Mouse (Mus musculus): ENCODE measurements around the gene Pgpep1. TPM values are rescaled to one million over a fixed set of nuclear protein-coding genes. Genes with fewer than 3 reads are reported as not detected.

The Pgpep1 gene
- polyA plus RNA-seq, 1 experiment from 2014 or later, result 32.1 TPM

DNA sequence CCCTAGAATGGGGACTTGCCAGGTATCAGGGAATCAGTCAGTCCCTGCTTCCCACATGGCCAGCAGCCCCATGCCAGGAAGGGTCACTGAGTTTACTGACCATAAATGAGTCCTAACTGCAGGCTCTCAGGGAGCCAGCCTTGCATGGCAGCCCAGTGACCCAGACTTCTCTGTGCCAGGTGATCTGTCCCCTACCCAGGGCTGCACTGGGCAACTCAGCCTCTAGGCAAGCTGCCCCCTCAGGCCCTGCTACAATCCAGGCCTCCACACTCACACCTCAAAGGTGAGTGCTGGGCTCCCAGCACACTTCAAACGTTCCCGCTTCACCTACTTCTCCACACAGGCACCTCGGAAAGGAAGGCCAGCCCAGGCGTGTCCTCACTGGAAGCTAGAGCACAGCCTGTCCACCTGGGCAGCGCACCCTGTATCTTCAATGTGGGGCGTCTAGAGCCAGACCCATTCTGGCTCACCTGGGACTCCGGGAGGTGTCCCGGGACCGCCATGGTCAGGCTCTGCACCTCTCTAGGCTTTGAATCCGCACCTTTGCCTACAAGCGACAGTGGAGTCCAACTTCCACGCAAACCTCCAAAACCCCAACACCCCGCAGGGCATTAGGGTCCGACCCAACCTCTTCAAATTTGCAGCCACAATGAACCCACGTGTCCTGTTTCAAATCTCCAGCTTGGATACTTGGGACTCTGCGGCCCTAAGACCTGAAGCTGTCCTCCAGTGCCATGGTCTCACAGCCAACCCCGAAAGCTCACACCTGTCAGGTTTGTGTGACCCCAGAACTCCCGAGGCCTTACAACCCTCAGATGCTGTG is 53.2 kb downstream of the Pgpep1 start:
- Histone ChIP-seq H3K4me1 (replicated peaks) (peaks cover 56% of the 10 kb centered on the region), H3K36me3 (peaks cover 15% of the 10 kb centered on the region), H3K27ac (ENCODE audit: poor library complexity, severe bottlenecking) (no peak overlapping the region; the same call in 1 of the 2 replicates), H3K4me3 (peak overlapping the region; percentile 93), H3K27me3 (replicated peaks) (no peaks in the 10 kb centered on the region), H3K9me3 (replicated peaks) (no peaks in the 10 kb centered on the region), H3K9ac (peak overlapping the region; percentile 97), H3K4me2 (peak overlapping the region; percentile 99)
- WGBS, result 57% methylated on average over 18 of the region's 18 CpGs
- ATAC-seq (ENCODE audit: insufficient number of reproducible peaks, low FRiP score), result no peak

- peak overlapping the region; percentile 99; the same call in 1 of the 2 replicates for H3K4me2 ChIP-seq
- peaks cover 58% of the 10 kb centered on the region for H3K4me1 ChIP-seq (replicated peaks)
- no peak overlapping the region for H3K9ac ChIP-seq
- 84% methylated on average over 9 of the region's 9 CpGs for WGBS
- H3K27ac ChIP-seq (ENCODE audit: poor library complexity, severe bottlenecking), result no peak overlapping the region
- H3K4me3 ChIP-seq, result no peak overlapping the region
- H3K9me3 ChIP-seq (replicated peaks), result no peaks in the 10 kb centered on the region
- H3K27me3 ChIP-seq (replicated peaks), result no peaks in the 10 kb centered on the region
- ATAC-seq (ENCODE audit: insufficient number of reproducible peaks, low FRiP score), result no peak
- H3K36me3 ChIP-seq, result peaks cover 18% of the 10 kb centered on the region
Observed at GRCm38 (mm10) chr8:70605871-70606779, 54.1 kb downstream of the Pgpep1 start.

GRCm38 (mm10) chr8:70604558-70604957 is 55.6 kb downstream of the Pgpep1 start:
- Histone ChIP-seq H3K9me3 (replicated peaks) (no peaks in the 10 kb centered on the region), H3K36me3 (peaks cover 18% of the 10 kb centered on the region), H3K4me1 (replicated peaks) (peaks cover 59% of the 10 kb centered on the region), H3K27me3 (replicated peaks) (no peaks in the 10 kb centered on the region), H3K4me2 (no peak overlapping the region), H3K9ac (no peak overlapping the region), H3K27ac (ENCODE audit: poor library complexity, severe bottlenecking) (no peak overlapping the region), H3K4me3 (no peak overlapping the region)
- ATAC-seq (ENCODE audit: insufficient number of reproducible peaks, low FRiP score), result no peak
- WGBS, result 83% methylated on average over 7 of the region's 7 CpGs

DNA sequence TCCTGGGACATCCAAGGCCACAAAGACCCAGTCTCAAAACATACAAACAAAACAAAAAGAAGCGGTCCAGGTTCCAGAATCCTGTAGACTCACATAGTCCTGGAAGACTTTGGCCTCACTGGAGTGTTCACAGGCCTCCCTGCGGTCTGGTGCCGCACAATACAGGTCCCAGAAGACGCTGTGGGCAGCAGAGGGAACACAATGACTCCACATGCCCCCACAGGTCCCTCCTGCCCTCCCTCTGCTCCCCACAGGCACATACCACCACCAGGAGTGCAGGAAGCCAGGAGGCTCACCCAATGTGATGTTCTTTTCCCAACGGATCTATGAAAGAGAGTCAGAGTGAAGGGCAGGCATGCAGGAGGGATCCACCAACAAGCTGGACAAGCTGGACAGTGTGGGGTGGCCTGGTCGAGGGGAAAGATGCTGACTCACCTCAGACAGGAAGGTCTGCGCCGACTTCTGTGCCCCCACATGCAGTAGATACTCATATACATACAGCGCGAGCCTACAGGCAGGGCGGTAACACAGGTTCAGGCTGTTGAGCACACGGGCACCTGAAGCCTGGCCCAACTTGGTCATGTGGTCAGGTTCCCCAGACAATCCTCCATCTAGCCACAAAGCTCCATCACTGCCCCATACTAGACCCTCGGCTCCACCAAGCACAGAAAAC is 57.9 kb downstream of the Pgpep1 start:
- Histone ChIP-seq H3K9ac (no peak overlapping the region), H3K4me3 (no peak overlapping the region), H3K27me3 (replicated peaks) (no peaks in the 10 kb centered on the region), H3K4me1 (replicated peaks) (peaks cover 61% of the 10 kb centered on the region), H3K9me3 (replicated peaks) (no peaks in the 10 kb centered on the region), H3K4me2 (no peak overlapping the region), H3K27ac (ENCODE audit: poor library complexity, severe bottlenecking) (no peak overlapping the region), H3K36me3 (peaks cover 18% of the 10 kb centered on the region)
- ATAC-seq (ENCODE audit: insufficient number of reproducible peaks, low FRiP score), result no peak
- WGBS, result 92% methylated on average over 13 of the region's 13 CpGs

- 2% methylated on average over 26 of the region's 26 CpGs for WGBS
- Histone ChIP-seq H3K4me2 (peak overlapping the region; percentile 60), H3K27me3 (replicated peaks) (no peaks in the 10 kb centered on the region), H3K9ac (peak overlapping the region; percentile 17; the same call in 1 of the 2 replicates), H3K36me3 (peaks cover 27% of the 10 kb centered on the region), H3K9me3 (replicated peaks) (no peaks in the 10 kb centered on the region), H3K4me1 (replicated peaks) (peaks cover 62% of the 10 kb centered on the region), H3K4me3 (peak overlapping the region; percentile 29), H3K27ac (ENCODE audit: poor library complexity, severe bottlenecking) (peak overlapping the region; percentile 33; the same call in 1 of the 2 replicates)
- ATAC-seq (ENCODE audit: insufficient number of reproducible peaks, low FRiP score), result peak; percentile 77
Observed at GRCm38 (mm10) chr8:70601271-70601649, 58.9 kb downstream of the Pgpep1 start.

GRCm38 (mm10) chr8:70600473-70601270 is 59.5 kb downstream of the Pgpep1 start:
- H3K4me1 ChIP-seq (replicated peaks), result peaks cover 62% of the 10 kb centered on the region
- H3K9me3 ChIP-seq (replicated peaks), result no peaks in the 10 kb centered on the region
- ATAC-seq (ENCODE audit: insufficient number of reproducible peaks, low FRiP score), result no peak
- peak overlapping the region; percentile 60 for H3K4me2 ChIP-seq
- H3K4me3 ChIP-seq, result peak overlapping the region; percentile 29
- peak overlapping the region; percentile 33; the same call in 1 of the 2 replicates for H3K27ac ChIP-seq (ENCODE audit: poor library complexity, severe bottlenecking)
- WGBS, result 17% methylated on average over 10 of the region's 10 CpGs
- peaks cover 33% of the 10 kb centered on the region for H3K36me3 ChIP-seq
- peak overlapping the region; percentile 17; the same call in 1 of the 2 replicates for H3K9ac ChIP-seq
- H3K27me3 ChIP-seq (replicated peaks), result no peaks in the 10 kb centered on the region

DNA sequence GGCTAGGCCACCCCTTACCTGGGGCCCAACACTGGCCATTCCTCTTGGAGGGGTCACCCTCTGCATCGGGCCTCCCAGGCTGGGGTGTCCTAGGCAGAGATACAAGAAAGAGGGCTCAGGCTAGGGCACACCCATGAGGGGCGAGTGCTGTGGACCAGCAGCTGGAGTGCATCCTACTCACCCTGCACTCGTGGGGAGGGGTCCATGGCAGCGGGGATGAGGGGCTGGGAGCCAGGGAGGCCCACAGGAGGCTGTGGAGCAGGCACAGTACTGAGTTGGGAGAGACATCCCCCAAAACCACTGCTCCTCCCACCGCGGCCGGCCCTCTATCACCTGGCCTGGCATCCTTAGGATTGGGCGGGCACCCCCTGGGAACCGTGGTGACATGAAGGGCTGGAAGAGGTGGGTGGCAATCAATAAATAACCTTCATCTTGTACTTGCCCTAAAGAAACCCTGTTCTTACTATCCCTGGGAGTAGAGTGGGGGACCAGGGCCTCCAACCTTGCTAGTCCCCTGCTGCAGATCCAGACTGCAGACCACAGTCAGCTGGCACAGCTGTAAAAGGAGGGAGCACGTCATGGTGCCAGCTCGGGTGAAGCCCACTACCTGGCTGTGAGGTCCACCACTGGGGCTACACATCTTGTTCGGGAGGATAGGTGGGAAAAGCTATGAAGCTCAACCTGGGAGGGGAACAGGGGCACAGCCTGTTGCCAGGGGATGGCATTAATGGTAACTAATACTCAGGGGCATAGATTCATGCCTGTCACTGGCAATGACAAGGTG is 60.5 kb downstream of the Pgpep1 start:
- no peak overlapping the region for H3K9ac ChIP-seq
- 82% methylated on average over 12 of the region's 12 CpGs for WGBS
- peaks cover 66% of the 10 kb centered on the region for H3K4me1 ChIP-seq (replicated peaks)
- no peak overlapping the region for H3K4me2 ChIP-seq
- no peak overlapping the region for H3K27ac ChIP-seq (ENCODE audit: poor library complexity, severe bottlenecking)
- no peak overlapping the region for H3K4me3 ChIP-seq
- no peak for ATAC-seq (ENCODE audit: insufficient number of reproducible peaks, low FRiP score)
- no peaks in the 10 kb centered on the region for H3K27me3 ChIP-seq (replicated peaks)
- peaks cover 36% of the 10 kb centered on the region for H3K36me3 ChIP-seq
- no peaks in the 10 kb centered on the region for H3K9me3 ChIP-seq (replicated peaks)

DNA sequence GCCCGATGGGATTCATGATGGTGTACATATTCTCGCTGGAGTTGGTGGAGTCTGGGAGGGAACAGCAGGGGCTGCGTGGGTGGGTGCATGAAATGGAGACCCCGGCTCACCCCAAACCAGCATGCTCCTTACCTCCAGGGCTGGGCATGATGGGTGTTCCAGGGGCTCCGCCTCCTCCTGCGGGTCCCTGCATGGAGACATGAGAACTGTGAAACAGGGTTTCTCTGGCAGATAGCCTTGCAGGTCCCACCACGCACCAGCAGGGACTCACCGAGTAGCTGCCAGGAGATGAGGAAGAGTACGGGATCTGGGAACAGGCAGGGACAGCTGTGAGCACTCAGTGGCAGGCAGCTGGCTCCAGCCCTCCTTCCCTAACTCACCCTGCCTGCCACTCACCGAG is 61.5 kb downstream of the Pgpep1 start:
- Histone ChIP-seq H3K4me1 (replicated peaks) (peaks cover 70% of the 10 kb centered on the region), H3K36me3 (peaks cover 36% of the 10 kb centered on the region), H3K27me3 (replicated peaks) (no peaks in the 10 kb centered on the region), H3K4me3 (peak overlapping the region; percentile 53), H3K9ac (peak overlapping the region; percentile 75), H3K9me3 (replicated peaks) (no peaks in the 10 kb centered on the region), H3K4me2 (peak overlapping the region; percentile 81), H3K27ac (ENCODE audit: poor library complexity, severe bottlenecking) (no peak overlapping the region)
- 29% methylated on average over 10 of the region's 10 CpGs for WGBS
- ATAC-seq (ENCODE audit: insufficient number of reproducible peaks, low FRiP score), result no peak

- H3K9me3 ChIP-seq (replicated peaks), result no peaks in the 10 kb centered on the region
- WGBS, result 6% methylated on average over 29 of the region's 29 CpGs
Observed at GRCm38 (mm10) chr8:70598283-70598682, 61.9 kb downstream of the Pgpep1 start.

More at GRCm38 (mm10) chr8:70598283-70598682, 61.9 kb downstream of the Pgpep1 start:
- peak; percentile 12; the same call in 1 of the 2 replicates for ATAC-seq (ENCODE audit: insufficient number of reproducible peaks, low FRiP score)
- H3K4me3 ChIP-seq, result peak overlapping the region; percentile 53
- no peaks in the 10 kb centered on the region for H3K27me3 ChIP-seq (replicated peaks)
- H3K4me1 ChIP-seq (replicated peaks), result peaks cover 74% of the 10 kb centered on the region
- peaks cover 34% of the 10 kb centered on the region for H3K36me3 ChIP-seq
- peak overlapping the region; percentile 81 for H3K4me2 ChIP-seq
- peak overlapping the region; percentile 75 for H3K9ac ChIP-seq
- no peak overlapping the region for H3K27ac ChIP-seq (ENCODE audit: poor library complexity, severe bottlenecking)

All from heart, embryonic 12.5 days (tissue).